Mouse (Mus musculus) gastrocnemius, postnatal 25 days (tissue): Measurements from ENCODE around the gene Amotl1. TPM values are rescaled to one million over a fixed set of nuclear protein-coding genes. Genes with fewer than 3 reads are reported as not detected.

Source experiments
- DNase-seq: peaks from one replicate; pipeline ENCODE4 v3.0.0; 2022
- total RNA-seq, 2 experiments: library from RNA; stranded (reverse); gene quantifications; 1 replicate in 1 of 2; 2 replicates in 1 of 2; pipeline ENCODE4 v1.2.3; 2021

Amotl1 gene
- total RNA-seq, 2 experiments from 2014 or later = 221 to 341 TPM

- peak; percentile 75 for DNase-seq
These were observed 97.1 kb downstream of the Amotl1 start for GRCm38 (mm10) chr9:14547584-14548365.

GRCm38 (mm10) chr9:14544034-14544757 lies 100.7 kb downstream of the Amotl1 start:
- no peak for DNase-seq

- no peak for DNase-seq
These were observed 109.9 kb downstream of the Amotl1 start for GRCm38 (mm10) chr9:14534833-14535456.

- no peak for DNase-seq
These were observed 111.2 kb downstream of the Amotl1 start for GRCm38 (mm10) chr9:14533659-14534058.

GRCm38 (mm10) chr9:14532283-14532682 lies 112.6 kb downstream of the Amotl1 start:
- no peak for DNase-seq

- no peak for DNase-seq
These were observed 114.9 kb downstream of the Amotl1 start for GRCm38 (mm10) chr9:14530004-14530403.

- peak; percentile 77 for DNase-seq
These were observed 121.3 kb downstream of the Amotl1 start for GRCm38 (mm10) chr9:14523408-14524043.

GRCm38 (mm10) chr9:14521695-14522094 lies 123.2 kb downstream of the Amotl1 start:
- DNase-seq = no peak

GRCm38 (mm10) chr9:14520971-14521670 lies 123.7 kb downstream of the Amotl1 start:
- no peak for DNase-seq

- DNase-seq = no peak
These were observed 126.8 kb downstream of the Amotl1 start for GRCm38 (mm10) chr9:14518105-14518504.

- DNase-seq = no peak
These were observed 127.6 kb downstream of the Amotl1 start for GRCm38 (mm10) chr9:14517296-14517695.

GRCm38 (mm10) chr9:14512633-14513445 lies 132.0 kb downstream of the Amotl1 start:
- no peak for DNase-seq

- DNase-seq = no peak
These were observed 143.9 kb downstream of the Amotl1 start for GRCm38 (mm10) chr9:14500916-14501424.

GRCm38 (mm10) chr9:14500023-14500915 lies 144.6 kb downstream of the Amotl1 start, which contains the start of the genes Kdm4d and Cwc15:
Gene Kdm4d (minus strand): TSS chr9:14500482.
Gene Cwc15 (plus strand): TSS chr9:14500617.
- peak; percentile 91 for DNase-seq

- DNase-seq = no peak
These were observed 145.8 kb downstream of the Amotl1 start for GRCm38 (mm10) chr9:14498896-14499705.
